ENCODE assay signal across 19 mouse cellular contexts in genomic region chr5:101951918-101952317, GRCm38 (mm10).
"Had no signal": no experiment of that assay in that cellular context is flagged by ENCODE, and none has a peak within 500 bp of the region (broad histone marks: within the 10 kb centered on the region; RNA-seq: fewer than 3 reads in every experiment).

No protein-coding gene starts in this region.

- H3K27ac ChIP-seq: midbrain, embryonic 10.5 days; midbrain, embryonic 12.5 days; neural tube, embryonic 13.5 days; neural tube, embryonic 15.5 days had no signal

- H3K4me3 ChIP-seq: midbrain, embryonic 10.5 days; midbrain, embryonic 12.5 days; myocyte; neural tube, embryonic 13.5 days; neural tube, embryonic 15.5 days had no signal

- DNase-seq: lung, adult 18-20 months; lung, embryonic 14.5 days; lung, postnatal 10 days; lung, postnatal 4 days; midbrain, embryonic 14.5 days; retina, postnatal 1 day; right cerebral cortex, adult 18-20 months; right cerebral cortex, postnatal 25 days; right cerebral cortex, postnatal 4 days; spleen, adult 18-20 months; thymus, adult 18-20 months; thymus, postnatal 14 days; thymus, postnatal 36 days had no signal

- ATAC-seq: midbrain, embryonic 16.5 days had no signal
